ENCODE assay signal across 8 mouse cellular contexts in the genomic region with DNA sequence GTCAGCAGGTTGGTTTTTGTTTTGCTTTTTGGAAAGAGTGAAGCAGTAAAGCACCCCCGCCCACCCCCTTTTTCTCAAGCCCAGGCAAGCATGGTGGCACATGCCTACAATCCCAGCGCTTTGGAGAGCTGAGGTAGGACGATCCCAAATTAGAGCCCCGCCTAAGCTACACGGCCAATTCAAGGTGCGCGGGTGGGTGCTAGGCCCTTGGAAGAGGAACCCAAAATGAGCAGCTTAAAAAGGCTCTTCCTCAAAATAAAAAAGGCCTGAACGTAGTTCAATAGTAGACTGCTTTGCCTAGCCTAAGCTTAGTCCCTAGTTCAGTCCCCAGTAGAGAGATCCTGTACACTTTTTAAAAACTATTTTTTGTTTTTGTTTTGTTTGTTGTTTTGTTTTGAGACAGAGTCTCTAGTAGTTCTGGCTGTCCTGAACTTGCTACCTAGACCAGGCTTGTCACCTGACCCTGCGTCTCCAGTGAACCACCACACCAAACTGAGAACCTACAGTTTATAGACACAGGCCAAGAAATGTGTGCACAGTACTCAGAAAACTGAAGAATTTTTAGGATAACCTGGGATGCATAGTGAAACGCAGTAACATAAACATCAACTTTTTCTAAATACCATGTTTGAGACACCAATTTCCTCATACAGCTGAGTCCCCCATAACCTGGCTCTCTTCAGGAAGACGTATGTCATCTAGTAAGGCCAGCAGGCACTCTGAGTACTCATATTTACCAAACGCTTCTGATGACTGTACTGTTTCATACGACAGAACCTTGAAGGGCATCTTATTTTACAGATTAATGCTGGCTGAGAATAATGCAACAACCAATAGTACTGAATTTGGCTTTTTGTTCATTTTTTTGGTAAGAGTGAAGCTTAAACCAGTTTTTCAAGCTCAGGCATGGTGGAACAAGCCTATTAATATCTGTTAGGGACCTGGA. TPM values are rescaled to one million over a fixed set of nuclear protein-coding genes. Genes with fewer than 3 reads are reported as not detected.
DNase-seq lines count a peak whose midpoint lies in the region; ATAC-seq lines count a peak whose summit lies in the region.

No protein-coding gene starts in this region.

- no peaks in the 10 kb centered on the region for H3K9me3 ChIP-seq in kidney, embryonic 15.5 days (replicated peaks)
- no peaks in the 10 kb centered on the region for H3K9me3 ChIP-seq in hindbrain, embryonic 12.5 days (replicated peaks)
- no peaks in the 10 kb centered on the region for H3K9me3 ChIP-seq in midbrain, embryonic 15.5 days

- 71% methylated on average over 13 of the region's 13 CpGs for WGBS in kidney, embryonic 15.5 days
- WGBS in hindbrain, embryonic 12.5 days, result 83% methylated on average over 13 of the region's 13 CpGs
- whole genome bisulfite sequencing in midbrain, embryonic 15.5 days, result 76% methylated on average over 13 of the region's 13 CpGs

- peak overlapping the region; percentile 66 for H3K4me2 ChIP-seq in kidney, embryonic 15.5 days
- H3K4me2 ChIP-seq in hindbrain, embryonic 12.5 days (replicated peaks), result peak overlapping the region; percentile 64
- peak overlapping the region; percentile 68 for H3K4me2 ChIP-seq in midbrain, embryonic 15.5 days

- no peaks in the 10 kb centered on the region for H3K27me3 ChIP-seq in kidney, embryonic 15.5 days
- H3K27me3 ChIP-seq in hindbrain, embryonic 12.5 days, result no peaks in the 10 kb centered on the region
- no peaks in the 10 kb centered on the region for H3K27me3 ChIP-seq in midbrain, embryonic 15.5 days (replicated peaks)

- peaks cover 3% of the 10 kb centered on the region for H3K36me3 ChIP-seq in kidney, embryonic 15.5 days
- no peaks in the 10 kb centered on the region for H3K36me3 ChIP-seq in hindbrain, embryonic 12.5 days
- H3K36me3 ChIP-seq in midbrain, embryonic 15.5 days (replicated peaks), result no peaks in the 10 kb centered on the region

- H3K27ac ChIP-seq in kidney, embryonic 15.5 days, result peak overlapping the region; percentile 96; the same call in 1 of the 2 replicates
- H3K27ac ChIP-seq in hindbrain, embryonic 12.5 days, result peak overlapping the region; percentile 98
- H3K27ac ChIP-seq in midbrain, embryonic 15.5 days, result peak overlapping the region; percentile 99

- DNase-seq in kidney, postnatal 25 days, result no peak
- DNase-seq in ZHBTc4 (ENCODE audit: low read depth, low spot score), result peak; percentile 29
- no peak for DNase-seq in cerebellum, adult 9-11 months
- no peak for DNase-seq in embryo, embryonic 10.5 days (ENCODE audit: low spot score)
- no peak for DNase-seq in adrenal gland, postnatal 4 days (ENCODE audit: low spot score in 2 of 2)

- no peak for ATAC-seq in kidney, embryonic 15.5 days (replicated peaks; ENCODE audit: low FRiP score)
- no peak for ATAC-seq in hindbrain, embryonic 12.5 days (ENCODE audit: low FRiP score)
- no peak for ATAC-seq in midbrain, embryonic 15.5 days (replicated peaks)

- peak overlapping the region; percentile 93 for H3K9ac ChIP-seq in kidney, embryonic 15.5 days
- peak overlapping the region; percentile 87 for H3K9ac ChIP-seq in hindbrain, embryonic 12.5 days
- H3K9ac ChIP-seq in midbrain, embryonic 15.5 days, result peak overlapping the region; percentile 90

- peak overlapping the region; percentile 86 for H3K4me3 ChIP-seq in kidney, embryonic 15.5 days (replicated peaks)
- peak overlapping the region; percentile 76 for H3K4me3 ChIP-seq in hindbrain, embryonic 12.5 days
- H3K4me3 ChIP-seq in midbrain, embryonic 15.5 days, result peak overlapping the region; percentile 85

- H3K4me1 ChIP-seq in kidney, embryonic 15.5 days, result peaks cover 31% of the 10 kb centered on the region
- peaks cover 31% of the 10 kb centered on the region for H3K4me1 ChIP-seq in hindbrain, embryonic 12.5 days
- H3K4me1 ChIP-seq in midbrain, embryonic 15.5 days, result peaks cover 28% of the 10 kb centered on the region

RNA-seq across cellular contexts. Expression of a gene that starts 54.1 kb away (rescaled TPM):
- polyA plus RNA-seq in kidney, embryonic 15.5 days (2015; fragmentation: Nextera tagmentation; extraction: Ambion mirVana), result 1.8 and 4.4 TPM in 2 replicates
- 578 and 632 TPM in 2 replicates for polyA plus RNA-seq in hindbrain, embryonic 12.5 days (2016; fragmentation: Nextera tagmentation; extraction: Ambion mirVana)
- 589 and 592 TPM in 2 replicates for polyA plus RNA-seq in midbrain, embryonic 15.5 days (2015; fragmentation: Nextera tagmentation; extraction: Ambion mirVana)
- total RNA-seq in adrenal gland, postnatal 4 days (2021), result 10 to 100 TPM; 15.5 to 23.5 TPM

RNA-seq across cellular contexts. Expression of a gene that starts 54.6 kb away (rescaled TPM):
- polyA plus RNA-seq in kidney, embryonic 15.5 days (2015; fragmentation: Nextera tagmentation; extraction: Ambion mirVana), result 79.6 and 81.5 TPM in 2 replicates
- polyA plus RNA-seq in hindbrain, embryonic 12.5 days (2016; fragmentation: Nextera tagmentation; extraction: Ambion mirVana), result 85.3 and 89.1 TPM in 2 replicates
- polyA plus RNA-seq in midbrain, embryonic 15.5 days (2015; fragmentation: Nextera tagmentation; extraction: Ambion mirVana), result 87.7 and 90.5 TPM in 2 replicates
- 100 to 1,000 TPM; 106 to 107 TPM for total RNA-seq in adrenal gland, postnatal 4 days (2021)

Comparison
In these comparisons a context has a peak if more than half of its experiments do, and no peak if none do; other contexts are left out.
1. RNA of a gene that starts 54.1 kb away (polyA plus RNA-seq): 589 to 592 TPM in midbrain, embryonic 15.5 days and 578 to 632 TPM in hindbrain, embryonic 12.5 days; 1.8 to 4.4 TPM in kidney, embryonic 15.5 days; every median in the first group is over 100 times any median in the second.
2. Peak in every context shown above with its lines, with median percentiles within 50 percentile points of each other: H3K27ac ChIP-seq, H3K4me2 ChIP-seq, H3K4me3 ChIP-seq and H3K9ac ChIP-seq.